Mouse (Mus musculus): Measurements from ENCODE around the gene Obsl1.

DNA sequence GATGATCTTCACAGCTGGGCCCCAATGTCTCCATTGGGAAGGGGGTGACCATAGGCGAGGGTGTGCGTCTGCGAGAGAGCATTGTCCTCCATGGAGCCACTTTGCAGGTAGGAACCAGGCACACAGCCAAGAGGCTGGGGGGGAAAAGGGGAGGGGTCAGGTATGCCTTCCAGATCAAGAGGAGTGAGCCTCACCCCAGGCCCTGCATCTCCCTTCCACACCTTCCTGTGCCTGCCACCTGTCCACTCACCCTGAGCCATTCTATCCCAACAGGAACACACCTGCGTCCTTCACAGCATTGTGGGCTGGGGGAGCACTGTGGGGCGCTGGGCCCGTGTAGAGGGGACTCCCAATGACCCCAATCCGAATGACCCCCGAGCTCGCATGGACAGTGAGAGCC, 64.1 kb downstream of the Obsl1 start:
- TF ChIP-seq POLR2A (IDR thresholded peaks at IDR 0.05; ENCODE audit: extremely low read depth, insufficient read depth, low read length) (no peak), CTCF (IDR thresholded peaks at IDR 0.05; ENCODE audit: low read depth, low read length) (no peak)

Measured in liver, adult 2 months (tissue).